Mouse (Mus musculus) heart, embryonic 12.5 days (tissue): Measurements from ENCODE around the gene Blnk. TPM values are rescaled to one million over a fixed set of nuclear protein-coding genes. Genes with fewer than 3 reads are reported as not detected.

ENCODE experiments used
- ATAC-seq: fragments of 200-750 bp; cut with Nextera tagmentation; 2 replicates; pipeline ENCODE4 v1.8.0; 2017; ENCODE audit warnings: moderate TSS enrichment, moderate library complexity; ENCODE audit not compliant: insufficient number of reproducible peaks, low FRiP score
- H3K27ac ChIP-seq: fragments of 300-500 bp; sonication (generic); 2 replicates; pipeline ENCODE4 v1.5.1; 2016; ENCODE audit warnings: mild to moderate bottlenecking, moderate library complexity; ENCODE audit not compliant: poor library complexity, severe bottlenecking
- H3K27me3 ChIP-seq: fragments of 300-500 bp; sonication (generic); replicated peaks from 2 replicates; pipeline ENCODE4 v1.6.1; 2016; ENCODE audit warnings: mild to moderate bottlenecking, moderate library complexity
- H3K36me3 ChIP-seq: fragments of 300-500 bp; sonication (generic); 2 replicates; pipeline ENCODE4 v1.6.1; 2016; ENCODE audit warnings: mild to moderate bottlenecking, moderate library complexity
- H3K4me1 ChIP-seq: fragments of 300-500 bp; sonication (generic); replicated peaks from 2 replicates; pipeline ENCODE4 v1.6.1; 2016; ENCODE audit warnings: mild to moderate bottlenecking
- H3K4me2 ChIP-seq: fragments of 300-500 bp; sonication (generic); 2 replicates; pipeline ENCODE4 v1.6.1; 2016; ENCODE audit warnings: mild to moderate bottlenecking, moderate library complexity
- H3K4me3 ChIP-seq: fragments of 300-500 bp; sonication (generic); 2 replicates; pipeline ENCODE4 v1.5.1; 2016; ENCODE audit warnings: mild to moderate bottlenecking
- H3K9ac ChIP-seq: fragments of 300-500 bp; sonication (generic); 2 replicates; pipeline ENCODE4 v1.6.1; 2016; ENCODE audit warnings: mild to moderate bottlenecking, moderate library complexity
- H3K9me3 ChIP-seq: fragments of 300-500 bp; sonication (generic); replicated peaks from 2 replicates; pipeline ENCODE4 v1.6.1; 2016; ENCODE audit warnings: mild to moderate bottlenecking, moderate library complexity
- WGBS: fragments of 180-500 bp; shearing (Covaris S2); methylation state at CpG from one replicate; pipeline ENCODE4 v1.1.7; 2016; 5-methylcytosine and 5-hydroxymethylcytosine counted together
- polyA plus RNA-seq: library from polyadenylated mRNA; unstranded; fragments of >200 nt; fragmentation: Nextera tagmentation; extraction: Ambion mirVana; gene quantifications from 2 replicates; pipeline ENCODE4 v1.2.1, GENCODE M21; 2016

The Blnk gene
- polyA plus RNA-seq, 1 experiment from 2014 or later: 0.19 TPM

- WGBS: 48% methylated on average over 3 of the region's 3 CpGs
- no peaks in the 10 kb centered on the region for H3K27me3 ChIP-seq
Observed at GRCm38 (mm10) chr19:40999569-40999968, 5.2 kb upstream of the Blnk start.

GRCm38 (mm10) chr19:40998469-40999170 lies 4.3 kb upstream of the Blnk start:
- Histone ChIP-seq H3K9me3 (0 out of 2 replicates have a peak, but pooled peaks cover 5% of the 10 kb centered on the region), H3K27me3 (no peaks in the 10 kb centered on the region), H3K4me2 (no peak overlapping the region), H3K9ac (no peak overlapping the region), H3K36me3 (no peaks in the 10 kb centered on the region), H3K27ac (no peak overlapping the region), H3K4me1 (no peaks in the 10 kb centered on the region), H3K4me3 (no peak overlapping the region)
- ATAC-seq: no peak
- WGBS: 63% methylated on average over 5 of the region's 5 CpGs

More at GRCm38 (mm10) chr19:40999569-40999968, 5.2 kb upstream of the Blnk start:
- Histone ChIP-seq H3K27ac (no peak overlapping the region), H3K9ac (no peak overlapping the region), H3K9me3 (0 out of 2 replicates have a peak, but pooled peaks cover 5% of the 10 kb centered on the region), H3K4me1 (no peaks in the 10 kb centered on the region), H3K4me3 (no peak overlapping the region), H3K36me3 (no peaks in the 10 kb centered on the region), H3K4me2 (no peak overlapping the region)
- ATAC-seq: no peak

GRCm38 (mm10) chr19:40996722-40997121 lies 2.4 kb upstream of the Blnk start:
- Histone ChIP-seq H3K9me3 (no peaks in the 10 kb centered on the region), H3K4me3 (no peak overlapping the region), H3K4me1 (no peaks in the 10 kb centered on the region), H3K27me3 (no peaks in the 10 kb centered on the region), H3K36me3 (no peaks in the 10 kb centered on the region), H3K4me2 (no peak overlapping the region), H3K9ac (no peak overlapping the region), H3K27ac (no peak overlapping the region)
- WGBS: 78% methylated on average over 6 of the region's 6 CpGs
- ATAC-seq: no peak

- no peak for ATAC-seq
- no peak overlapping the region for H3K4me2 ChIP-seq
- H3K27me3 ChIP-seq: no peaks in the 10 kb centered on the region
- no peaks in the 10 kb centered on the region for H3K4me1 ChIP-seq
- H3K9me3 ChIP-seq: no peaks in the 10 kb centered on the region
- no peaks in the 10 kb centered on the region for H3K36me3 ChIP-seq
- no peak overlapping the region for H3K9ac ChIP-seq
- H3K27ac ChIP-seq: no peak overlapping the region
- no peak overlapping the region for H3K4me3 ChIP-seq
- 54% methylated on average over 21 of the region's 21 CpGs for WGBS
Observed at GRCm38 (mm10) chr19:40995449-40996401, 1.4 kb upstream of the Blnk start.

- no peak for ATAC-seq
- no peak overlapping the region for H3K9ac ChIP-seq
- no peak overlapping the region for H3K27ac ChIP-seq
- no peak overlapping the region for H3K4me2 ChIP-seq
- H3K36me3 ChIP-seq: no peaks in the 10 kb centered on the region
- H3K4me1 ChIP-seq: no peaks in the 10 kb centered on the region
- H3K27me3 ChIP-seq: no peaks in the 10 kb centered on the region
- 51% methylated on average over 7 of the region's 7 CpGs for WGBS
- no peaks in the 10 kb centered on the region for H3K9me3 ChIP-seq
- H3K4me3 ChIP-seq: no peak overlapping the region
Observed at GRCm38 (mm10) chr19:40994911-40995310, 576 bp upstream of the Blnk start.

- no peak for ATAC-seq
- WGBS: 90% methylated on average over 5 of the region's 5 CpGs
- no peak overlapping the region for H3K4me3 ChIP-seq
- H3K27ac ChIP-seq: no peak overlapping the region
- no peaks in the 10 kb centered on the region for H3K4me1 ChIP-seq
- no peaks in the 10 kb centered on the region for H3K9me3 ChIP-seq
- H3K36me3 ChIP-seq: no peaks in the 10 kb centered on the region
- no peak overlapping the region for H3K4me2 ChIP-seq
- H3K9ac ChIP-seq: no peak overlapping the region
- no peaks in the 10 kb centered on the region for H3K27me3 ChIP-seq
Observed at GRCm38 (mm10) chr19:40993356-40993755, 979 bp downstream of the Blnk start.

- Histone ChIP-seq H3K9me3 (no peaks in the 10 kb centered on the region), H3K4me2 (no peak overlapping the region), H3K27me3 (no peaks in the 10 kb centered on the region), H3K4me3 (no peak overlapping the region), H3K27ac (no peak overlapping the region), H3K36me3 (no peaks in the 10 kb centered on the region), H3K9ac (no peak overlapping the region), H3K4me1 (no peaks in the 10 kb centered on the region)
- WGBS: 81% methylated on average over 8 of the region's 8 CpGs
- ATAC-seq: no peak
Observed at GRCm38 (mm10) chr19:40992517-40993044, 1.8 kb downstream of the Blnk start.

GRCm38 (mm10) chr19:40992096-40992495 lies 2.2 kb downstream of the Blnk start:
- 80% methylated on average over 11 of the region's 11 CpGs for WGBS
- H3K4me3 ChIP-seq: no peak overlapping the region
- no peaks in the 10 kb centered on the region for H3K36me3 ChIP-seq
- no peak overlapping the region for H3K9ac ChIP-seq
- H3K4me2 ChIP-seq: no peak overlapping the region
- H3K27ac ChIP-seq: no peak overlapping the region
- no peak for ATAC-seq
- no peaks in the 10 kb centered on the region for H3K27me3 ChIP-seq
- H3K4me1 ChIP-seq: no peaks in the 10 kb centered on the region
- no peaks in the 10 kb centered on the region for H3K9me3 ChIP-seq

- no peaks in the 10 kb centered on the region for H3K9me3 ChIP-seq
- H3K4me1 ChIP-seq: no peaks in the 10 kb centered on the region
- no peak overlapping the region for H3K9ac ChIP-seq
- H3K36me3 ChIP-seq: no peaks in the 10 kb centered on the region
- no peak overlapping the region for H3K4me3 ChIP-seq
- no peak for ATAC-seq
- H3K4me2 ChIP-seq: no peak overlapping the region
- 74% methylated on average over 6 of the region's 7 CpGs for WGBS
- no peak overlapping the region for H3K27ac ChIP-seq
- H3K27me3 ChIP-seq: no peaks in the 10 kb centered on the region
Observed at GRCm38 (mm10) chr19:40991626-40992025, 2.7 kb downstream of the Blnk start.

GRCm38 (mm10) chr19:40990781-40991343 lies 3.5 kb downstream of the Blnk start:
- no peaks in the 10 kb centered on the region for H3K4me1 ChIP-seq
- 84% methylated on average over 17 of the region's 17 CpGs for WGBS
- no peaks in the 10 kb centered on the region for H3K36me3 ChIP-seq
- no peaks in the 10 kb centered on the region for H3K27me3 ChIP-seq
- no peak overlapping the region for H3K9ac ChIP-seq
- no peak overlapping the region for H3K27ac ChIP-seq
- H3K9me3 ChIP-seq: no peaks in the 10 kb centered on the region
- no peak for ATAC-seq
- H3K4me3 ChIP-seq: no peak overlapping the region
- H3K4me2 ChIP-seq: no peak overlapping the region
